Mouse (Mus musculus) lung, postnatal 14 days (tissue): ENCODE results near the gene Upf1.
A peak's percentile ranks its signal among the peaks of the same experiment; 100 is the strongest.

ENCODE experiments used
- DNase-seq: peaks from one replicate; pipeline ENCODE4 v3.0.0; 2021

Gene Upf1

GRCm38 (mm10) chr8:70356111-70356510, 3.0 kb upstream of the Upf1 start:
- no peak for DNase-seq

GRCm38 (mm10) chr8:70354004-70354403, 926 bp upstream of the Upf1 start:
- DNase-seq: no peak

- no peak for DNase-seq
These were observed 374 bp downstream of the Upf1 start for GRCm38 (mm10) chr8:70352657-70353151.

GRCm38 (mm10) chr8:70352000-70352384, 1.1 kb downstream of the Upf1 start:
- DNase-seq: no peak

GRCm38 (mm10) chr8:70351035-70351999, 1.8 kb downstream of the Upf1 start:
- DNase-seq: no peak

- DNase-seq: no peak
These were observed 5.1 kb downstream of the Upf1 start for GRCm38 (mm10) chr8:70347860-70348420.

GRCm38 (mm10) chr8:70347443-70347842, 5.6 kb downstream of the Upf1 start:
- no peak for DNase-seq

- no peak for DNase-seq
These were observed 8.8 kb downstream of the Upf1 start for GRCm38 (mm10) chr8:70344279-70344678.

GRCm38 (mm10) chr8:70343696-70344095, 9.4 kb downstream of the Upf1 start:
- peak; percentile 44 for DNase-seq

- no peak for DNase-seq
These were observed 10.0 kb downstream of the Upf1 start for GRCm38 (mm10) chr8:70343076-70343475.

- DNase-seq: no peak
These were observed 11.1 kb downstream of the Upf1 start for GRCm38 (mm10) chr8:70342007-70342406.

GRCm38 (mm10) chr8:70340659-70341058, 12.4 kb downstream of the Upf1 start:
- no peak for DNase-seq

GRCm38 (mm10) chr8:70338931-70339330, 14.1 kb downstream of the Upf1 start:
- no peak for DNase-seq

- DNase-seq: no peak
These were observed 20.2 kb downstream of the Upf1 start for GRCm38 (mm10) chr8:70332878-70333202.

GRCm38 (mm10) chr8:70332070-70332877, 20.8 kb downstream of the Upf1 start:
- peak; percentile 72 for DNase-seq

GRCm38 (mm10) chr8:70331526-70331925, 21.6 kb downstream of the Upf1 start:
- no peak for DNase-seq

- DNase-seq: no peak
These were observed 22.2 kb downstream of the Upf1 start for GRCm38 (mm10) chr8:70330741-70331364.

- no peak for DNase-seq
These were observed 23.0 kb downstream of the Upf1 start for GRCm38 (mm10) chr8:70329835-70330740.

GRCm38 (mm10) chr8:70329124-70329834, 23.8 kb downstream of the Upf1 start, which contains the start of gene Gdf1:
Gene Gdf1, plus strand, starts transcription at chr8:70329817.
- DNase-seq: no peak

- no peak for DNase-seq
These were observed 25.6 kb downstream of the Upf1 start for GRCm38 (mm10) chr8:70327512-70327911.

GRCm38 (mm10) chr8:70323716-70324115, 29.4 kb downstream of the Upf1 start:
- no peak for DNase-seq
